Comparison of ENCODE assay signal across 9 mouse cellular contexts in the genomic region with DNA sequence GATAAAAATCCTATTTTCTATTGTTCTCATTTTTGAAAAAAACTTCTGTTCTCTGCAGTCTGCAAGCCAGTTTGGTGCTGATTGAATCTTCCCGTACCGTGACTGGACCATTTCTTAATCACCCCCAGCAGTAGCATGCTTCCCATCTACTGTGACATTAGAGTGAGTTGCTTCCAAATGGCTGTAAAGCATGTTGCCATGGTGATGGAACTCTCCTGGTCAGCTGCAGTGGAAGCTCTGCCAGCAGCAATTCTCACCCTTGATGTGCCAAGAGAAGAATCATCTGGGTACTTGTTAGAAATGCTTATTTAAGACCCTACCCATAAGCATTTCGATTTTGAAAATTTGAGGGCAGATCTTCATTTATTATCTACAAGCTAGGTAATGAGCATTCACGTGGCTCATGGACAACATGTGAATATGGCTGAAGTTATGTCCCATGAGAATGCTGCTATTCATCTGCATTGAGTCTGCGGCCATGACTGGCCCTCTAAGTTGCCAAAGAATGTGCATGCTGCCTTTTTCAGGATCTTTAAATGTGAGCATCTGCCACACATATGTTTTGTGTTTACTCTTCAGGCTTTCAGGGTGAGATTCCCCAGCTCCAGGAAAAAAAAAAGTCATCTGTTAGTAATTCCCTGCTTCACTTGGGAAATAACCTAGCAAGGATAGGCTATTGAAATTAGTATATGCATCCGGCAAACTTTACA.
DNase-seq lines count a peak whose midpoint lies in the region; ATAC-seq and TF ChIP-seq lines count a peak whose summit lies in the region.
"Had no signal": no experiment of that assay in that cellular context is flagged by ENCODE, and none has a peak within 500 bp of the region (broad histone marks: within the 10 kb centered on the region; RNA-seq: fewer than 3 reads in every experiment).

No protein-coding gene starts in this region.

- no peak overlapping the region for H3K4me3 ChIP-seq in intestine, postnatal 0 days (ENCODE audit: low read depth, low read length)

- no peaks in the 10 kb centered on the region for H3K9me3 ChIP-seq in intestine, postnatal 0 days (ENCODE audit: control insufficient read depth)

- no peaks in the 10 kb centered on the region for H3K4me1 ChIP-seq in intestine, postnatal 0 days (replicated peaks; ENCODE audit: control insufficient read depth, insufficient read depth, low read length)

- ATAC-seq in erythroblast, adult 5-6 weeks (replicated peaks; ENCODE audit: low FRiP score, poor library complexity, severe bottlenecking) = no peak
- ATAC-seq in intestine, postnatal 0 days = no peak

- WGBS in intestine, postnatal 0 days = 68% methylated on average over 6 of the region's 6 CpGs

- H3K27ac ChIP-seq in intestine, postnatal 0 days (ENCODE audit: low read depth, low read length) = no peak overlapping the region

- H3K36me3 ChIP-seq in intestine, postnatal 0 days (ENCODE audit: control insufficient read depth, insufficient read depth) = no peaks in the 10 kb centered on the region

- H3K9ac ChIP-seq in intestine, postnatal 0 days (ENCODE audit: low read depth, low read length) = no peak overlapping the region

- no peak for TF ChIP-seq CTCF in intestine, postnatal 0 days (IDR thresholded peaks at IDR 0.05; ENCODE audit: low read depth)

- no peaks in the 10 kb centered on the region for H3K27me3 ChIP-seq in intestine, postnatal 0 days (replicated peaks; ENCODE audit: control insufficient read depth, insufficient read depth, low read length)

- H3K4me2 ChIP-seq in intestine, postnatal 0 days (replicated peaks; ENCODE audit: low read depth) = no peak overlapping the region

- peak; percentile 67 to 72 for DNase-seq in cerebellum, postnatal 10 days
- DNase-seq in cerebellum, adult 9-11 months = no peak
- peak; percentile 5 for DNase-seq in right cerebral cortex, adult 18-20 months
- DNase-seq in right cerebral cortex, postnatal 14 days = no peak
- DNase-seq in mesoderm, embryonic 11.5 days (ENCODE audit: low read depth, low spot score) = peak; percentile 42
- no peak for DNase-seq in thymus, postnatal 25 days
- DNase-seq: liver had no signal

Comparison
In these comparisons a context has a peak if more than half of its experiments do, and no peak if none do; other contexts are left out.
1. DNase-seq: peak in cerebellum, postnatal 10 days (2 of 2), right cerebral cortex, adult 18-20 months (single experiment) and mesoderm, embryonic 11.5 days (single experiment); none in cerebellum, adult 9-11 months (single experiment), right cerebral cortex, postnatal 14 days (single experiment) and thymus, postnatal 25 days (single experiment).